Mouse (Mus musculus) embryonic fibroblast, embryonic 13.5 days (primary cell): ENCODE data around the gene Ntn5. TPM values are rescaled to one million over a fixed set of nuclear protein-coding genes. Genes with fewer than 3 reads are reported as not detected.

Source experiments
- H3K27ac ChIP-seq: 2 replicates; pipeline ENCODE4 v1.5.1; 2012; ENCODE audit warnings: low read length, control low read depth, inconsistent platforms; ENCODE audit not compliant: insufficient read depth
- H3K4me1 ChIP-seq: 2 replicates; pipeline ENCODE4 v1.6.1; 2011; ENCODE audit warnings: low read length; ENCODE audit not compliant: control insufficient read depth, insufficient read depth
- H3K4me3 ChIP-seq: 2 replicates; pipeline ENCODE4 v1.5.1; 2011; ENCODE audit warnings: mild to moderate bottlenecking, control low read depth, low read length; ENCODE audit not compliant: insufficient read depth
- CTCF ChIP-seq: IDR thresholded peaks from 2 replicates; pipeline ENCODE4 v1.5.1; 2011; ENCODE audit warnings: mild to moderate bottlenecking, control low read depth, low read length, moderate library complexity, borderline replicate concordance; ENCODE audit not compliant: insufficient read depth
- POLR2A ChIP-seq: IDR thresholded peaks from 2 replicates; pipeline ENCODE4 v1.6.1; 2011; ENCODE audit warnings: low read depth, mild to moderate bottlenecking, control low read depth, low read length, moderate library complexity
- polyA plus RNA-seq: library from polyadenylated mRNA; stranded (reverse); fragments of >200 nt; gene quantifications from 2 replicates; pipeline ENCODE4 v1.2.4, GENCODE M21; 2011; ENCODE audit warnings: low read depth; ENCODE audit not compliant: missing spikeins, insufficient read length

Ntn5 gene
- polyA plus RNA-seq, 1 experiment: 0.58 TPM

GRCm38 (mm10) chr7:45710477-45711191 is 26.8 kb downstream of the Ntn5 start:
- peaks cover 8% of the 10 kb centered on the region for H3K4me1 ChIP-seq
- H3K4me3 ChIP-seq: no peak overlapping the region
- no peak for TF ChIP-seq CTCF
- TF ChIP-seq POLR2A: peak; percentile 33; the same call in 1 of the 2 replicates
- no peak overlapping the region for H3K27ac ChIP-seq

GRCm38 (mm10) chr7:45711316-45712021 is 27.6 kb downstream of the Ntn5 start:
- Histone ChIP-seq H3K27ac (no peak overlapping the region), H3K4me1 (peaks cover 11% of the 10 kb centered on the region), H3K4me3 (no peak overlapping the region)
- no peak for TF ChIP-seq CTCF

GRCm38 (mm10) chr7:45712022-45712757 is 28.4 kb downstream of the Ntn5 start:
- TF ChIP-seq CTCF: no peak
- TF ChIP-seq POLR2A: no peak
- Histone ChIP-seq H3K4me1 (peaks cover 9% of the 10 kb centered on the region), H3K27ac (no peak overlapping the region), H3K4me3 (no peak overlapping the region)

- H3K27ac ChIP-seq: no peak overlapping the region
- no peak overlapping the region for H3K4me3 ChIP-seq
- TF ChIP-seq CTCF: no peak
- no peak; the same call in 1 of the 2 replicates for TF ChIP-seq POLR2A
- peaks cover 3% of the 10 kb centered on the region; the same call in 1 of the 2 replicates for H3K4me1 ChIP-seq
Observed at GRCm38 (mm10) chr7:45713396-45713795, 29.6 kb downstream of the Ntn5 start.

GRCm38 (mm10) chr7:45713881-45714520 is 30.2 kb downstream of the Ntn5 start:
- no peak overlapping the region for H3K27ac ChIP-seq
- peaks cover 3% of the 10 kb centered on the region; the same call in 1 of the 2 replicates for H3K4me1 ChIP-seq
- peak overlapping the region; percentile 69 for H3K4me3 ChIP-seq
- TF ChIP-seq CTCF: no peak
- TF ChIP-seq POLR2A: no peak

GRCm38 (mm10) chr7:45714630-45715089 is 30.8 kb downstream of the Ntn5 start:
- H3K4me3 ChIP-seq: peak overlapping the region; percentile 69
- H3K4me1 ChIP-seq: peaks cover 3% of the 10 kb centered on the region; the same call in 1 of the 2 replicates
- H3K27ac ChIP-seq: no peak overlapping the region
- no peak for TF ChIP-seq POLR2A
- no peak for TF ChIP-seq CTCF

GRCm38 (mm10) chr7:45715090-45715708 is 31.4 kb downstream of the Ntn5 start, which contains the start of gene Rpl18:
Rpl18 (plus strand) TSS chr7:45715457.
- no peak within 1 kb of the TSS for H3K27ac ChIP-seq
- H3K4me1 ChIP-seq: peaks cover 3% of the 10 kb centered on the region; the same call in 1 of the 2 replicates
- peak within 1 kb of the TSS; percentile 69 for H3K4me3 ChIP-seq
- TF ChIP-seq CTCF (no peak), POLR2A (peak; percentile 76)

GRCm38 (mm10) chr7:45715741-45716459 is 32.1 kb downstream of the Ntn5 start:
- H3K4me1 ChIP-seq: peaks cover 3% of the 10 kb centered on the region; the same call in 1 of the 2 replicates
- TF ChIP-seq CTCF (no peak), POLR2A (no peak)

More at GRCm38 (mm10) chr7:45715741-45716459, 32.1 kb downstream of the Ntn5 start:
- H3K4me3 ChIP-seq: peak overlapping the region; percentile 10; the same call in 1 of the 2 replicates
- no peak overlapping the region for H3K27ac ChIP-seq
